ENCODE assay signal across 8 mouse cellular contexts in genomic region chr5:21056595-21056994, GRCm38 (mm10). TPM values are rescaled to one million over a fixed set of nuclear protein-coding genes. Genes with fewer than 3 reads are reported as not detected.
DNase-seq lines count a peak whose midpoint lies in the region; ATAC-seq and TF ChIP-seq lines count a peak whose summit lies in the region.

No protein-coding gene starts in this region.

- no peaks in the 10 kb centered on the region for H3K36me3 ChIP-seq in spleen, adult 2 months (ENCODE audit: control insufficient read depth, insufficient read depth, low read length)
- no peaks in the 10 kb centered on the region for H3K36me3 ChIP-seq in limb, embryonic 13.5 days
- H3K36me3 ChIP-seq in stomach, embryonic 15.5 days: no peaks in the 10 kb centered on the region

- H3K4me2 ChIP-seq in limb, embryonic 13.5 days (replicated peaks): peak overlapping the region; percentile 56
- peak overlapping the region; percentile 56 for H3K4me2 ChIP-seq in stomach, embryonic 15.5 days

- WGBS in spleen, adult 2 months: 3% methylated on average over 8 of the region's 8 CpGs
- WGBS in limb, embryonic 13.5 days: 8% methylated on average over 8 of the region's 8 CpGs
- 4% methylated on average over 8 of the region's 8 CpGs for WGBS in stomach, embryonic 15.5 days

- H3K4me1 ChIP-seq in spleen, adult 2 months (ENCODE audit: control insufficient read depth, insufficient read depth, insufficient read length): peaks cover 8% of the 10 kb centered on the region
- H3K4me1 ChIP-seq in limb, embryonic 13.5 days: peaks cover 14% of the 10 kb centered on the region
- H3K4me1 ChIP-seq in stomach, embryonic 15.5 days: 0 out of 2 replicates have a peak, but pooled peaks cover 6% of the 10 kb centered on the region

- peak overlapping the region; percentile 96 for H3K27ac ChIP-seq in spleen, adult 2 months (ENCODE audit: insufficient read depth, low read length)
- peak overlapping the region; percentile 98 for H3K27ac ChIP-seq in limb, embryonic 13.5 days
- H3K27ac ChIP-seq in stomach, embryonic 15.5 days: peak overlapping the region; percentile 97

- H3K9ac ChIP-seq in limb, embryonic 13.5 days: peak overlapping the region; percentile 69
- peak overlapping the region; percentile 19; the same call in 1 of the 2 replicates for H3K9ac ChIP-seq in stomach, embryonic 15.5 days

- no peak for TF ChIP-seq POLR2A in spleen, adult 2 months (IDR thresholded peaks at IDR 0.05; ENCODE audit: low read depth, low read length)

- peak; percentile 44 for DNase-seq in cerebellum, adult 9-10 months
- no peak for DNase-seq in cerebellum, adult 11-12 months
- DNase-seq in spleen, adult 2 months (ENCODE audit: low read depth in 1 of 2, low spot score in 2 of 2): no peak
- DNase-seq in spleen, postnatal 36 days (ENCODE audit: low spot score in 2 of 2): no peak
- DNase-seq in embryo, embryonic 11 days: no peak
- no peak for DNase-seq in adrenal gland, postnatal 14 days

- H3K4me3 ChIP-seq in spleen, adult 2 months (ENCODE audit: extremely low read depth, insufficient read depth, insufficient read length): peak overlapping the region; percentile 99
- peak overlapping the region; percentile 95 for H3K4me3 ChIP-seq in limb, embryonic 13.5 days
- H3K4me3 ChIP-seq in stomach, embryonic 15.5 days (replicated peaks): peak overlapping the region; percentile 94

- H3K9me3 ChIP-seq in limb, embryonic 13.5 days: no peaks in the 10 kb centered on the region
- no peaks in the 10 kb centered on the region for H3K9me3 ChIP-seq in stomach, embryonic 15.5 days

- no peak for TF ChIP-seq CTCF in spleen, adult 2 months (IDR thresholded peaks at IDR 0.05; ENCODE audit: extremely low read depth, insufficient read depth, insufficient read length, insufficient replicate concordance)

- no peaks in the 10 kb centered on the region for H3K27me3 ChIP-seq in spleen, adult 2 months (ENCODE audit: control insufficient read depth, insufficient read depth, low read length)
- H3K27me3 ChIP-seq in limb, embryonic 13.5 days: no peaks in the 10 kb centered on the region
- H3K27me3 ChIP-seq in stomach, embryonic 15.5 days (replicated peaks): no peaks in the 10 kb centered on the region

- no peak for ATAC-seq in limb, embryonic 13.5 days (ENCODE audit: low FRiP score, low read depth)
- ATAC-seq in stomach, embryonic 15.5 days (ENCODE audit: insufficient read depth, low FRiP score, low read depth): no peak

RNA-seq across cellular contexts. Expression of gene Ptpn12, which starts 0.9 kb away (rescaled TPM):
- polyA plus RNA-seq in spleen, adult 2 months (2012; rRNA removed): 23.2 and 28.7 TPM in 2 replicates
- 23.6 and 25.6 TPM in 2 replicates for polyA plus RNA-seq in limb, embryonic 13.5 days (2015; fragmentation: Nextera tagmentation; extraction: Ambion mirVana)
- polyA plus RNA-seq in stomach, embryonic 15.5 days (2015; fragmentation: Nextera tagmentation; extraction: Ambion mirVana): 16.1 and 18.9 TPM in 2 replicates
- 54.2 and 59.4 TPM in 2 replicates for total RNA-seq in adrenal gland, postnatal 14 days (2021)
